Mouse (Mus musculus) spleen, postnatal 4 days (tissue): ENCODE measurements at regions not wholly inside any gene's neighbourhood (a gene's known extent, or its start where the extent isn't known, plus 50 kb on each side); places are given as distances from the start of the nearest gene placed in this dataset.

Experiments
- DNase-seq, 2 experiments: peaks; one replicate each; pipeline ENCODE4 v3.0.0; 2022; ENCODE audit warnings: low spot score in 2 of 2

GRCm38 (mm10) chr3:33305756-33306155, 162.7 kb upstream of the Pex5l start:
- no peak for DNase-seq

- DNase-seq, result no peak
Observed at GRCm38 (mm10) chr3:33262797-33263196, 119.8 kb upstream of the Pex5l start.

GRCm38 (mm10) chr3:33219271-33220065, 76.4 kb upstream of the Pex5l start:
- DNase-seq, result no peak

GRCm38 (mm10) chr3:33218291-33218690, 75.2 kb upstream of the Pex5l start:
- no peak for DNase-seq

GRCm38 (mm10) chr3:33217360-33218034, 74.5 kb upstream of the Pex5l start:
- DNase-seq, result no peak

- DNase-seq, result no peak
Observed at GRCm38 (mm10) chr3:33211224-33211817, 68.3 kb upstream of the Pex5l start.
